Mouse (Mus musculus) kidney, embryonic 16.5 days (tissue): ENCODE measurements around the gene Nckap1. TPM values are rescaled to one million over a fixed set of nuclear protein-coding genes. Genes with fewer than 3 reads are reported as not detected.
"Not testable (repeated sequence)": the region's sequence is repeated elsewhere in the genome, so short reads cannot be mapped to it uniquely, and the experiment has no call there.

Experiments
- ATAC-seq: fragments of 200-750 bp; cut with Nextera tagmentation; 2 replicates; pipeline ENCODE4 v1.8.0; 2017; ENCODE audit warnings: moderate TSS enrichment; ENCODE audit not compliant: low FRiP score, low TSS enrichment
- H3K27ac ChIP-seq: fragments of 300-500 bp; sonication (generic); 2 replicates; pipeline ENCODE4 v1.5.1; 2014; ENCODE audit warnings: low read length
- H3K27me3 ChIP-seq: fragments of 300-500 bp; sonication (generic); 2 replicates; pipeline ENCODE4 v1.6.1; 2014; ENCODE audit warnings: low read length, control low read depth, mixed read lengths; ENCODE audit not compliant: insufficient read depth
- H3K36me3 ChIP-seq: fragments of 300-500 bp; sonication (generic); 2 replicates; pipeline ENCODE4 v1.6.1; 2014; ENCODE audit warnings: low read length, control low read depth, mixed read lengths; ENCODE audit not compliant: insufficient read depth
- H3K4me1 ChIP-seq: fragments of 300-500 bp; sonication (generic); 2 replicates; pipeline ENCODE4 v1.6.1; 2014; ENCODE audit warnings: low read length, control low read depth, mixed read lengths; ENCODE audit not compliant: insufficient read depth
- H3K4me2 ChIP-seq: fragments of 300-500 bp; sonication (generic); replicated peaks from 2 replicates; pipeline ENCODE4 v1.6.1; 2014; ENCODE audit warnings: low read depth, low read length
- H3K4me3 ChIP-seq: fragments of 300-500 bp; sonication (generic); 2 replicates; pipeline ENCODE4 v1.5.1; 2014; ENCODE audit warnings: mild to moderate bottlenecking, low read length
- H3K9ac ChIP-seq: fragments of 300-500 bp; sonication (generic); replicated peaks from 2 replicates; pipeline ENCODE4 v1.6.1; 2014; ENCODE audit warnings: low read length
- H3K9me3 ChIP-seq: fragments of 300-500 bp; sonication (generic); 2 replicates; pipeline ENCODE4 v1.6.1; 2016; ENCODE audit warnings: low read length, control low read depth
- WGBS: fragments of 180-500 bp; shearing (Covaris S2); extraction: QIAGEN DNeasy Blood & Tissue Kit; methylation state at CpG from one replicate; pipeline ENCODE4 v1.1.7; 2014; 5-methylcytosine and 5-hydroxymethylcytosine counted together
- polyA plus RNA-seq: library from polyadenylated mRNA; unstranded; fragments of >200 nt; fragmentation: Nextera tagmentation; extraction: Ambion mirVana; gene quantifications from 2 replicates; pipeline ENCODE4 v1.2.1, GENCODE M21; 2015

The Nckap1 gene
- polyA plus RNA-seq, 1 experiment from 2014 or later = 60.9 TPM

DNA sequence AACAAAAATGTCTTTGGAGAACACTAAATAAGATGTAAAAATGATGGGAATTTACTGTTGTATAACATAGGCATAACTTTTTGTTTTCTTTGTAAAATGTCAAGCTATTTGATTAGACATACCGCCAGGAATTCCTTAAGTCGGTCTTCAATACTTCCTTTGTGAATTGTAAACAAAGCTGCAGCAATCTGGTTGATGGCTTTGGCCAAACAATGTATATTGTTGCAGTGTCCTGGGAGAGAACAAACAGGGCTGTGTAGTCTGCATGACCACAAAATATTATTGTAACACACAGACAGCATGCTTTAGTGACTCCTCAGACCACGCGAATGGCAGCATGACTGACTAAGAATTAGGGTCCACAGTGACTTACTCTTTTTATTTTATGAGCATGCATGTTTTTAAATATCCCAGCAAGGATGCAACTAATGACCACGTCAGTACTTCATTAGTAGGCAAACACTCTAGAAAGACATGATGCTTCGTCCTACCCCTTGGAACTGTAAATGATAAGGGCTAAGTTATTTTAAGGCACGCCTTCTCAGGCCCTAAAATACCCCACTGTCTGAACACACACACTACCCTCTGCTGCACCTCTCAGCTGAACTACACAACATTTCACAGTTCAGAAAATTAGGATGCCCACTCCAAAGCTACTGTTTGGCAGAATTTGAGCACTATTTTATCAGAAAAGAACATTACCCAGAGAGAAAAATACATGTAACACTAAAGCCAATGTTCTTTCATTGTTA is 75.0 kb downstream of the Nckap1 start:
- 68% methylated on average over 7 of the region's 7 CpGs for WGBS
- no peak overlapping the region for H3K27ac ChIP-seq
- no peaks in the 10 kb centered on the region for H3K9me3 ChIP-seq
- H3K9ac ChIP-seq = no peak overlapping the region
- ATAC-seq = no peak
- no peaks in the 10 kb centered on the region for H3K4me1 ChIP-seq
- H3K36me3 ChIP-seq = peaks cover 33% of the 10 kb centered on the region
- no peaks in the 10 kb centered on the region for H3K27me3 ChIP-seq
- no peak overlapping the region for H3K4me2 ChIP-seq
- no peak overlapping the region for H3K4me3 ChIP-seq

DNA sequence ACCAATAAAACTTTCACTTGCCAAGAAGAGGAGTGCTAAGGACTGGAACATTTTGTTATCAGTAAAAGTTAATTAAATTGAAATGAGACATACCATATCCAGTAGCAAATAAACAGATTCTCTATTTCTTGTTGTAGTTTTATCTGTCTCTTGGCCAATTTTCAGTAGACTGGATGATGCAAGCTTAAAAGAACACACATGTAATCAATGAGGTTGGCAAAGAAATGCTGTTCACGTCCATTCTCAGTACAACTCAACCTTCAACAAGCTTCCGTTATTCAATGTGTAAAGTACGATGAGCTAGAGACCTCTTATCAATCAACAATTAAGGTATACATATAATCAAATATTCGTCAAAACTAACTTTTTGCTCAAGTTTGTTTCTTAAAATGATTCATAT is 79.0 kb downstream of the Nckap1 start:
- Histone ChIP-seq H3K4me1 (no peaks in the 10 kb centered on the region), H3K9me3 (no peaks in the 10 kb centered on the region), H3K36me3 (peaks cover 28% of the 10 kb centered on the region), H3K27ac (no peak overlapping the region), H3K9ac (no peak overlapping the region), H3K4me3 (no peak overlapping the region), H3K27me3 (no peaks in the 10 kb centered on the region), H3K4me2 (no peak overlapping the region)
- ATAC-seq = no peak
- WGBS = 97% methylated on average over 4 of the region's 4 CpGs

DNA sequence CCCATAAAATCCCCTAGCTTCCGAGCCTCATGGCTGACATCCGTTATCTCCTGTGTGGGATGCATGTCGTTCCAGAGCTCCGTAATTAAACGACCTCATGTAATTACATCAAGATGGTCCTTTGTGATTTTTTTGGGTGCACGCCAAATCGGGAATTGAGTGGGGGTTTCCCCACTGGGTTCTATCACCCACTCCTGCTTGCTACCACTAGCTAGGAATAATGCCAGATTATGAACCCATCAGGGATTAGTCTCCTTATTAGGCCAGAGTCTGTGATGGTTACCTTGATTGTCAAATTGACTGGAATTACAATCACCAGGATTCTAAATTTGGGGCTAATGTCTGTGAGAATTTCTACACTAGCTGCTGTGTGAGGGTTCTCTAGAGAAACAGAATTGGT is 85.9 kb downstream of the Nckap1 start:
- not testable (repeated sequence) for ATAC-seq, H3K4me3 ChIP-seq, H3K9ac ChIP-seq, H3K9me3 ChIP-seq, H3K27me3 ChIP-seq, H3K4me1 ChIP-seq, H3K36me3 ChIP-seq, H3K4me2 ChIP-seq, H3K27ac ChIP-seq
- WGBS = 58% methylated on average over 7 of the region's 7 CpGs

DNA sequence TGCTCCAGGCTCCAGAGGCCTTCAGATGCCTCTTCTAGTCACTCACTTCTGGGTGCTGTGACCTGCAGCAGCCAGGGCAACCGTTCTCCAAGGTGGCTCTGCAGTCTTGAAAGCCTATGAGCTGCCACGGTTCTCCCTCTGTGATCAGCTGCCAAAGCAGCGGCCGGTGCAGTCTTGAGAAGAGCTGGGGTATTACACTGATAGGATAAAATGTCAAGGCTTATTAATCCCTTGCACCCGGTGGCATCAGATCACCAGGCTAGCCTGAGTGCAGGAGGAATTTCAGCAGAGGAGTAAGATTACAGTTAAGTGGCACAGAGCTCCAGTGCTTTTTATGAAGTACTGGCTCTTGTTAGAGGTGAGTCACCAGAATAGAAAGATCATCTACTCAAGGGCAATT is 94.3 kb downstream of the Nckap1 start:
- ATAC-seq = peak; percentile 86
- H3K27ac ChIP-seq = no peak overlapping the region
- no peak overlapping the region for H3K4me2 ChIP-seq
- no peak overlapping the region for H3K4me3 ChIP-seq
- no peaks in the 10 kb centered on the region for H3K9me3 ChIP-seq
- H3K4me1 ChIP-seq = no peaks in the 10 kb centered on the region
- no peaks in the 10 kb centered on the region for H3K36me3 ChIP-seq
- no peaks in the 10 kb centered on the region for H3K27me3 ChIP-seq
- H3K9ac ChIP-seq = no peak overlapping the region
- 37% methylated on average over 5 of the region's 5 CpGs for WGBS

DNA sequence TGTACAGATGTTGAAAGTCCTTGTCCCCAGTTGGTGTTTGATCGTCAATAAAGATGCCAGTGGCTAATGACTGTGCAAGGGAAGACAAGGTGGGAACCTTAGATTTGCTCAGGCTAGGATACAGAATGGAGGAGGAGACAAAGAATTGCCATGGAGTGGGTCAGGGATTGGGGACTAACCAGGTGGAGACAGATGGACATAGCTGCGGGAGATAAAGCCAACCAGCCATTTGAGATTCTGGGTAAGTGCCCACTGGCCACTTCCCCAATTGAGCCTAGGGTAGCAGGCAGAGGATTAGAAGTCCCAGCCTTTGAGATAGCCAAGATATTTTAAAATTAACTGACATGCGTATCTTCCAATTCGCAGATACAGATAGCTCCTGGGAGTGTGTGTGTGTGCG is 96.2 kb downstream of the Nckap1 start:
- Histone ChIP-seq H3K36me3 (no peaks in the 10 kb centered on the region), H3K27ac (no peak overlapping the region), H3K4me1 (no peaks in the 10 kb centered on the region), H3K27me3 (no peaks in the 10 kb centered on the region), H3K9me3 (no peaks in the 10 kb centered on the region), H3K4me2 (no peak overlapping the region), H3K4me3 (no peak overlapping the region), H3K9ac (no peak overlapping the region)
- WGBS = 88% methylated on average over 5 of the region's 5 CpGs
- ATAC-seq = no peak

DNA sequence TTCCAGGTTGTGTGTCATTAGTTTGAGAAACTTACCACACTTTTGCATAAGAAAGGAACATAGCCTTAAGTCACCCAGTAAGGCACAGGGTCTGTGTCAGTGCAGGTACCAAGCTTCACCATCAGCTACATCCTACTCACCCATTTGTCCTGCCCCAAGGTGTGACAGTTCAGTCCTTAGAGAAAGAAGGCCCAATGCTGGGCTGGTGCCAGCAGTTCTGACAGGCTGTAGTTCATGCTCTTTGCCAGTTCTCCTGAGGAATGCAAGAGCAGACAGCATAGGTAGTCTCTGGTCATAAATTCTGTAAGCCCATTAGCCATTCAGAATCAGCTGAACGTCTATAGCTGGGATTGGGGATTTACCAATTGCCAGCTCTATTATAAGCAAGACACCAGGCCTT is 105.3 kb downstream of the Nckap1 start:
- H3K27ac ChIP-seq = no peak overlapping the region
- no peak overlapping the region for H3K9ac ChIP-seq
- no peaks in the 10 kb centered on the region for H3K27me3 ChIP-seq
- no peak for ATAC-seq
- no peaks in the 10 kb centered on the region for H3K4me1 ChIP-seq
- no peak overlapping the region for H3K4me3 ChIP-seq
- H3K36me3 ChIP-seq = no peaks in the 10 kb centered on the region
- no peaks in the 10 kb centered on the region for H3K9me3 ChIP-seq
- no peak overlapping the region for H3K4me2 ChIP-seq
- WGBS = 35% methylated on average over 1 of the region's 1 CpGs

DNA sequence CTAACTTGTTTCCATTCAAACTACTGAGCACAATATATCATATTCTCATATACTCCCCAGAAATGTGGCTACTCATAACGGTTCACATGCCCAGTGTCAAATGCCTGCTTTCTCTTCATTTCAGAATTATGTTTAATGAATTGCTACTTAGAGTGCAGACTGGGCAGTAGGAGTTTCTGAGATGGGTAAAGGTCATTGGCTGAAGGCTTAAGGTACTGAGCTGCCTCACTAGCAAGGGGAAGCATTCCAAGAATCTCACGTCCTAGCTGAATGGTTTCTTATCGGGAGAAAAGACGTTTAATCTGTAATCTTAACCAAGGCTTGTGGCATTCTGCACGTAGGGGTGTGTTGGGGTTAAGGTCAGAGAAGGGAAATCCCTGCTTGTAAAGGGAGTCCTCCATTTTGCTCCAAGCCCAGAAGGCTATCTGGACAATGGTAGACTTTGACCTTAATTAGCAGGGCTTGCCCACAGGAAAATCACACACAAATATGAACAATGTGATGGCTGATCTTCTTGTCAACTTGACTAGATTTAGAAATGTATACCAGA is 106.9 kb downstream of the Nckap1 start:
- Histone ChIP-seq H3K9me3 (no peaks in the 10 kb centered on the region), H3K36me3 (no peaks in the 10 kb centered on the region), H3K9ac (no peak overlapping the region), H3K27me3 (no peaks in the 10 kb centered on the region), H3K4me1 (no peaks in the 10 kb centered on the region), H3K27ac (no peak overlapping the region), H3K4me2 (no peak overlapping the region), H3K4me3 (no peak overlapping the region)
- ATAC-seq = no peak
- WGBS = 51% methylated on average over 5 of the region's 5 CpGs

DNA sequence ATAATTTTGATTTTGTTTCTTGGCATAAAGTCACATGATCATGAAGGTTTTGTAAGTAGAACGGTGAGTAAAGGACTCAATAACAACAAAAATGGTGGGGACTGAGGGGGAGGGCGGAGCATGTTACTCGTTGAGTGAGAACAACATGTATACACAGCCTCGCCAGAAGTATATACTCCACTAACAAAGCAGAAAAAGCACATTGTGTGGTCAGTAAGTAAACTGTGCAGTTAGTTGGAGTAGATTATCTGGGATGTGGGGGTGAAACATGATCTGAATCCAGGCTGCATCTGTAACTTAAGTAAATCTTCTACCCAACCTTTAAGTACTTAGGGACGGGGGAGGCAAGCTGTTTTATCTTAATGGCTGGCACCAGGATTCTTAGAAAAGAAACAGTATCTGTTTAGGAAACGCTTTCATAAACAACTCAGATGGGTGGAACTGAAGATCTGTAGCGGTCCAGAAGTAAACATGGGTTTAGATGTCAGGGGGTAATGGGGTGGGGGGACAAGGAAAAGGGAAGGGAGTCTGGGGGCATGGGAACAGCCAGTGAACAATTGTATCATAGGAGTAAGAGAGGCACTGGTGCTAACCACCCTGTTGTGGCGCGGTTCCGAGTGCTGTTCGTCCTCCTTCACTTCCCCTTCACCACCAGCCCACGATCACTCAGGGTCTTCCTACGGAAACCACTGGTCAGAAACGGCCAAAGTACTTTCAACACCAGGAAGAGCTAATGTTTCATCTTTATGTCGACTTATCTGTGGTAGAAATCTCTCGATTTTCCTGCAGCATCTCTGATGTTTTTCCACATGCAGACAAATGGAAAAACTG is 115.0 kb downstream of the Nckap1 start:
- peak overlapping the region; percentile 5; the same call in 1 of the 2 replicates for H3K27ac ChIP-seq
- H3K36me3 ChIP-seq = no peaks in the 10 kb centered on the region
- ATAC-seq = peak; percentile 70
- H3K4me3 ChIP-seq = no peak overlapping the region
- H3K9ac ChIP-seq = no peak overlapping the region
- H3K4me1 ChIP-seq = peaks cover 4% of the 10 kb centered on the region; the same call in 1 of the 2 replicates
- H3K4me2 ChIP-seq = 0 out of 2 replicates have a peak overlapping the region, but pooled peaks have one; percentile 11
- 32% methylated on average over 16 of the region's 16 CpGs for WGBS
- no peaks in the 10 kb centered on the region for H3K27me3 ChIP-seq
- H3K9me3 ChIP-seq = no peaks in the 10 kb centered on the region

DNA sequence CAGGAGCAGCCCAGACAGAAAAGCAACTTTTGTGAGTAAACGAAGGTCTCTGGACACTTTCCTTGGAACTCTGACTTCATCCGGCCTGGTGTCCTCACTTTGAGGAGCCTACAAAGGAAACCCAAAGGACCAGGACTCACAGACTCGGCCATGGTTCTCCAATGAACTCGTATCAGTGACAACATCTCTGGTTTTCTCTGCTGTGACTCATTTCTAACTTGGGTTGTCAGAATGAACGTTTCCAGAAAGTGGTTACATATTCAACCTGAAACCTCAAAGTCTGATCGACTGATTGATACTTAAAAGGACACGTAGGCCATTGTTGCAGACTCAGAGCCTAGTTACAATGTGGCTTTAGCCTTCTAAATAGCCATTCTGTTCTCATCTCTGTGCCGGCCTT is 119.4 kb downstream of the Nckap1 start:
- ATAC-seq = no peak
- 82% methylated on average over 8 of the region's 8 CpGs for WGBS
- 0 out of 2 replicates have a peak, but pooled peaks cover 2% of the 10 kb centered on the region for H3K4me1 ChIP-seq

More for the DNA sequence above, 119.4 kb downstream of the Nckap1 start:
- H3K9me3 ChIP-seq = no peaks in the 10 kb centered on the region
- no peak overlapping the region for H3K4me2 ChIP-seq
- no peak overlapping the region for H3K4me3 ChIP-seq
- H3K27me3 ChIP-seq = no peaks in the 10 kb centered on the region
- H3K9ac ChIP-seq = no peak overlapping the region
- no peaks in the 10 kb centered on the region for H3K36me3 ChIP-seq
- no peak overlapping the region for H3K27ac ChIP-seq
